Mouse (Mus musculus) MEL (cell line): ENCODE results near the gene Krt31. TPM values are rescaled to one million over a fixed set of nuclear protein-coding genes. Genes with fewer than 3 reads are reported as not detected.

Experiments used
- DNase-seq: peaks from one replicate; pipeline ENCODE4 v3.0.0; 2011; ENCODE audit warnings: low read depth, low spot score
- H3K27ac ChIP-seq: 2 replicates; pipeline ENCODE4 v1.5.1; 2012; ENCODE audit warnings: low read depth, mild to moderate bottlenecking, control low read depth, low read length, moderate library complexity; ENCODE audit not compliant: control insufficient read depth
- H3K27me3 ChIP-seq, 2 experiments: fragments of 150-350 bp in 1 of 2; sonication (generic) in 1 of 2; 2 replicates each; pipeline ENCODE4 v1.6.1; 2012; ENCODE audit warnings: low read length in 2 of 2, mild to moderate bottlenecking in 2 of 2, improper control_type of control experiment in 1 of 2, moderate library complexity in 1 of 2; ENCODE audit not compliant: insufficient read depth in 2 of 2, control insufficient read depth in 1 of 2
- H3K36me3 ChIP-seq, 2 experiments: 2 replicates each; pipeline ENCODE4 v1.6.1; 2012 to 2014; ENCODE audit warnings: low read length in 2 of 2, improper control_type of control experiment in 1 of 2, inconsistent platforms in 1 of 2, mild to moderate bottlenecking in 1 of 2; ENCODE audit not compliant: insufficient read depth in 2 of 2, control insufficient read depth in 1 of 2
- H3K4me1 ChIP-seq, 2 experiments: fragments of 150-350 bp in 1 of 2; sonication (generic) in 1 of 2; 2 replicates each; pipeline ENCODE4 v1.6.1; 2012; ENCODE audit warnings: low read length in 2 of 2, improper control_type of control experiment in 1 of 2, mild to moderate bottlenecking in 1 of 2; ENCODE audit not compliant: insufficient read depth in 2 of 2, control insufficient read depth in 1 of 2
- H3K4me3 ChIP-seq, 2 experiments: fragments of 150-350 bp in 1 of 2; sonication (generic) in 1 of 2; 2 replicates each; pipeline ENCODE4 v1.5.1; 2012; ENCODE audit warnings: low read depth in 2 of 2, low read length in 2 of 2, mild to moderate bottlenecking in 2 of 2, moderate library complexity in 2 of 2, control low read depth in 1 of 2, improper control_type of control experiment in 1 of 2; ENCODE audit not compliant: control insufficient read depth in 1 of 2, insufficient read depth in 1 of 2
- H3K79me2 ChIP-seq: 2 replicates; pipeline ENCODE4 v1.6.1; 2012; ENCODE audit warnings: mild to moderate bottlenecking, low read length, moderate library complexity; ENCODE audit not compliant: control insufficient read depth, poor library complexity, insufficient read depth
- H3K9ac ChIP-seq: 2 replicates; pipeline ENCODE4 v1.6.1; 2012; ENCODE audit warnings: low read depth, mild to moderate bottlenecking, control low read depth, low read length, moderate library complexity; ENCODE audit not compliant: control insufficient read depth, poor library complexity, severe bottlenecking
- H3K9me3 ChIP-seq: fragments of 150-350 bp; sonication (generic); replicated peaks from 2 replicates; pipeline ENCODE4 v1.6.1; 2012; ENCODE audit warnings: mild to moderate bottlenecking, low read length, improper control_type of control experiment, moderate library complexity; ENCODE audit not compliant: insufficient read depth
- CTCF ChIP-seq, 3 experiments: IDR thresholded peaks in 2 of 3; conservative IDR thresholded peaks in 1 of 3; 2 replicates each; pipeline ENCODE4 v1.5.1; 2011 to 2012; ENCODE audit warnings: low read length in 3 of 3, low read depth in 2 of 3, mild to moderate bottlenecking in 2 of 3, improper control_type of control experiment in 1 of 3, inconsistent platforms in 1 of 3, mixed read lengths in 1 of 3, moderate library complexity in 1 of 3; ENCODE audit not compliant: control insufficient read depth in 1 of 3, insufficient read depth in 1 of 3, poor library complexity in 1 of 3, severe bottlenecking in 1 of 3
- GATA1 ChIP-seq: IDR thresholded peaks from 2 replicates; pipeline ENCODE4 v1.6.1; 2011; ENCODE audit warnings: low read depth, low read length, improper control_type of control experiment
- JUND ChIP-seq: IDR thresholded peaks from 2 replicates; pipeline ENCODE4 v1.6.1; 2011; ENCODE audit warnings: low read depth, mild to moderate bottlenecking, improper control_type of control experiment, low read length
- MAX ChIP-seq: IDR thresholded peaks from 2 replicates; pipeline ENCODE4 v1.6.1; 2011; ENCODE audit warnings: low read length, improper control_type of control experiment
- MXI1 ChIP-seq: IDR thresholded peaks from 2 replicates; pipeline ENCODE4 v1.6.1; 2011; ENCODE audit warnings: mild to moderate bottlenecking, low read depth, low read length, improper control_type of control experiment
- MYB ChIP-seq: IDR thresholded peaks from 2 replicates; pipeline ENCODE4 v1.6.1; 2011; ENCODE audit warnings: mild to moderate bottlenecking, low read depth, low read length, improper control_type of control experiment
- NRF1 ChIP-seq: IDR thresholded peaks from 2 replicates; pipeline ENCODE4 v1.6.1; 2014; ENCODE audit warnings: low read depth, mild to moderate bottlenecking, inconsistent platforms, low read length, improper control_type of control experiment, moderate library complexity; ENCODE audit not compliant: poor library complexity, insufficient read depth, severe bottlenecking
- POLR2AphosphoS2 ChIP-seq: IDR thresholded peaks from 2 replicates; pipeline ENCODE4 v1.6.1; 2011; ENCODE audit warnings: low read length, improper control_type of control experiment
- POLR2AphosphoS5 ChIP-seq: IDR thresholded peaks from 2 replicates; pipeline ENCODE4 v1.6.1; 2012; ENCODE audit warnings: low read depth, borderline replicate concordance, mild to moderate bottlenecking, inconsistent platforms, low read length, moderate library complexity, mixed read lengths
- RAD21 ChIP-seq: IDR thresholded peaks from 2 replicates; pipeline ENCODE4 v1.6.1; 2011; ENCODE audit warnings: mild to moderate bottlenecking, low read depth, low read length, improper control_type of control experiment
- RCOR1 ChIP-seq: IDR thresholded peaks from 2 replicates; pipeline ENCODE4 v1.6.1; 2012; ENCODE audit warnings: low read depth, mild to moderate bottlenecking, inconsistent platforms, low read length, improper control_type of control experiment
- SMC3 ChIP-seq: IDR thresholded peaks from 2 replicates; pipeline ENCODE4 v1.6.1; 2011; ENCODE audit warnings: low read depth, low read length, improper control_type of control experiment
- USF2 ChIP-seq, 2 experiments: IDR thresholded peaks; 2 replicates each; pipeline ENCODE4 v1.6.1; 2011 to 2012; ENCODE audit warnings: improper control_type of control experiment in 2 of 2, low read length in 2 of 2, borderline replicate concordance in 1 of 2, inconsistent platforms in 1 of 2, low read depth in 1 of 2, mild to moderate bottlenecking in 1 of 2; ENCODE audit not compliant: insufficient read depth in 1 of 2
- ZKSCAN1 ChIP-seq: IDR thresholded peaks from 2 replicates; pipeline ENCODE4 v1.6.1; 2012; ENCODE audit warnings: low read depth, mild to moderate bottlenecking, inconsistent platforms, low read length, improper control_type of control experiment, moderate library complexity
- polyA plus RNA-seq, 2 experiments: library from polyadenylated mRNA; stranded (reverse) in 1 of 2; unstranded in 1 of 2; fragments of >175 nt in 1 of 2; fragments of >200 nt in 1 of 2; gene quantifications; 2 replicates each; pipeline versions ENCODE4 v1.2.1 to v1.2.4; 2012; ENCODE audit warnings: low replicate concordance in 2 of 2, low read depth in 1 of 2; ENCODE audit not compliant: insufficient read length in 2 of 2, insufficient read depth in 1 of 2, missing spikeins in 1 of 2
- total RNA-seq: library from RNA; depleted of rRNA; stranded (reverse); fragments of 300-350 nt; gene quantifications from 2 replicates; pipeline ENCODE4 v1.2.3, GENCODE M21; 2012

Krt31 gene
- total and polyA plus RNA-seq, 3 experiments: not detected

GRCm38 (mm10) chr11:100058875-100059274, 8.5 kb upstream of the Krt31 start:
- H3K9me3 ChIP-seq: no peaks in the 10 kb centered on the region
- no peaks in the 10 kb centered on the region for H3K27me3 ChIP-seq
- peak; percentile 3 for DNase-seq
- H3K9ac ChIP-seq: no peak overlapping the region
- no peaks in the 10 kb centered on the region for H3K79me2 ChIP-seq
- no peak overlapping the region for H3K27ac ChIP-seq
- no peak overlapping the region for H3K4me3 ChIP-seq
- TF ChIP-seq JUND: no peak
- TF ChIP-seq RAD21: no peak
- TF ChIP-seq NRF1: no peak
- no peak for TF ChIP-seq MYB
- no peak for TF ChIP-seq MXI1
- TF ChIP-seq POLR2AphosphoS2: no peak
- TF ChIP-seq ZKSCAN1: no peak
- TF ChIP-seq, all 39 proteins: peak for 0
- H3K4me1 ChIP-seq: no peaks in the 10 kb centered on the region
- H3K36me3 ChIP-seq: no peaks in the 10 kb centered on the region

- Histone ChIP-seq H3K9ac (no peak overlapping the region), H3K27me3 (no peaks in the 10 kb centered on the region), H3K36me3 (no peaks in the 10 kb centered on the region)
- DNase-seq: no peak
- TF ChIP-seq RCOR1: no peak
- TF ChIP-seq SMC3: no peak
- TF ChIP-seq MAX: no peak
- TF ChIP-seq CTCF (IDR thresholded peaks at IDR 0.05 in 2 of 3, conservative IDR thresholded peaks at IDR 0.05 in 1 of 3; ENCODE audit: control insufficient read depth in 1 of 3, insufficient read depth in 1 of 3, low read depth in 2 of 3, low read length in 3 of 3, poor library complexity in 1 of 3, severe bottlenecking in 1 of 3): no peak
- TF ChIP-seq POLR2AphosphoS5: no peak
- TF ChIP-seq USF2 (IDR thresholded peaks at IDR 0.05; ENCODE audit: borderline replicate concordance in 1 of 2, insufficient read depth in 1 of 2, low read depth in 1 of 2, low read length in 2 of 2): no peak
- TF ChIP-seq JUND: no peak
- TF ChIP-seq MXI1: no peak
- no peak for TF ChIP-seq NRF1
- TF ChIP-seq GATA1: no peak
- TF ChIP-seq, all 39 proteins: peak for 0
- Histone ChIP-seq H3K9me3 (no peaks in the 10 kb centered on the region), H3K4me3 (no peak overlapping the region), H3K79me2 (no peaks in the 10 kb centered on the region), H3K4me1 (no peaks in the 10 kb centered on the region), H3K27ac (no peak overlapping the region)
Measured at GRCm38 (mm10) chr11:100055686-100056655, 5.6 kb upstream of the Krt31 start.
